Mouse (Mus musculus) embryonic facial prominence, embryonic 13.5 days (tissue): Measurements from ENCODE around the gene Itpripl2. TPM values are rescaled to one million over a fixed set of nuclear protein-coding genes. Genes with fewer than 3 reads are reported as not detected.

Experiments
- ATAC-seq: fragments of 200-750 bp; cut with Nextera tagmentation; 2 replicates; pipeline ENCODE4 v1.8.0; 2017; ENCODE audit warnings: low read depth; ENCODE audit not compliant: insufficient number of reproducible peaks, insufficient read depth, low FRiP score, low TSS enrichment
- H3K27ac ChIP-seq: fragments of 300-500 bp; sonication (generic); 2 replicates; pipeline ENCODE4 v1.5.1; 2015; ENCODE audit warnings: moderate library complexity, mild to moderate bottlenecking, inconsistent platforms
- H3K27me3 ChIP-seq: fragments of 300-500 bp; sonication (generic); 2 replicates; pipeline ENCODE4 v1.6.1; 2015; ENCODE audit warnings: mild to moderate bottlenecking, inconsistent platforms
- H3K36me3 ChIP-seq: fragments of 300-500 bp; sonication (generic); 2 replicates; pipeline ENCODE4 v1.6.1; 2015; ENCODE audit warnings: mild to moderate bottlenecking, inconsistent platforms
- H3K4me1 ChIP-seq: fragments of 300-500 bp; sonication (generic); 2 replicates; pipeline ENCODE4 v1.6.1; 2015; ENCODE audit warnings: inconsistent platforms
- H3K4me2 ChIP-seq: fragments of 300-500 bp; sonication (generic); 2 replicates; pipeline ENCODE4 v1.6.1; 2015; ENCODE audit warnings: moderate library complexity, mild to moderate bottlenecking, inconsistent platforms
- H3K4me3 ChIP-seq: fragments of 300-500 bp; sonication (generic); 2 replicates; pipeline ENCODE4 v1.5.1; 2015; ENCODE audit warnings: mild to moderate bottlenecking, inconsistent platforms
- H3K9ac ChIP-seq: fragments of 300-500 bp; sonication (generic); 2 replicates; pipeline ENCODE4 v1.6.1; 2015; ENCODE audit warnings: mild to moderate bottlenecking, inconsistent platforms
- H3K9me3 ChIP-seq: fragments of 300-500 bp; sonication (generic); 2 replicates; pipeline ENCODE4 v1.6.1; 2016; ENCODE audit warnings: inconsistent platforms
- WGBS: fragments of 180-500 bp; shearing (Covaris S2); methylation state at CpG from one replicate; pipeline ENCODE4 v1.1.7; 2015; ENCODE audit warnings: mixed read lengths; 5-methylcytosine and 5-hydroxymethylcytosine counted together
- polyA plus RNA-seq: library from polyadenylated mRNA; unstranded; fragments of >200 nt; fragmentation: Nextera tagmentation; extraction: Ambion mirVana; gene quantifications from 2 replicates; pipeline ENCODE4 v1.2.1, GENCODE M21; 2015

Gene Itpripl2
- polyA plus RNA-seq, 1 experiment from 2014 or later: 5.9 TPM

GRCm38 (mm10) chr7:118461400-118462136 lies 30.2 kb downstream of the Itpripl2 start:
- Histone ChIP-seq H3K4me1 (peaks cover 5% of the 10 kb centered on the region; the same call in 1 of the 2 replicates), H3K4me2 (no peak overlapping the region), H3K9ac (no peak overlapping the region), H3K4me3 (no peak overlapping the region), H3K27ac (no peak overlapping the region), H3K9me3 (no peaks in the 10 kb centered on the region), H3K36me3 (no peaks in the 10 kb centered on the region), H3K27me3 (no peaks in the 10 kb centered on the region)
- 56% methylated on average over 16 of the region's 16 CpGs for WGBS
- ATAC-seq: no peak

- peaks cover 8% of the 10 kb centered on the region for H3K27me3 ChIP-seq
- no peak overlapping the region for H3K27ac ChIP-seq
- H3K4me1 ChIP-seq: peaks cover under 1% of the 10 kb centered on the region; the same call in 1 of the 2 replicates
- H3K9me3 ChIP-seq: no peaks in the 10 kb centered on the region
- H3K4me3 ChIP-seq: no peak overlapping the region
- H3K9ac ChIP-seq: no peak overlapping the region
- no peaks in the 10 kb centered on the region for H3K36me3 ChIP-seq
- WGBS: 49% methylated on average over 4 of the region's 4 CpGs
- H3K4me2 ChIP-seq: no peak overlapping the region
- no peak for ATAC-seq
Measured at GRCm38 (mm10) chr7:118453722-118454121, 38.1 kb downstream of the Itpripl2 start.

- no peak overlapping the region for H3K4me3 ChIP-seq
- H3K27me3 ChIP-seq: peaks cover 16% of the 10 kb centered on the region
- no peak overlapping the region for H3K9ac ChIP-seq
- H3K4me2 ChIP-seq: no peak overlapping the region
- H3K9me3 ChIP-seq: no peaks in the 10 kb centered on the region
- 39% methylated on average over 2 of the region's 2 CpGs for WGBS
- no peak overlapping the region for H3K27ac ChIP-seq
- no peak for ATAC-seq
- peaks cover 6% of the 10 kb centered on the region for H3K4me1 ChIP-seq
- no peaks in the 10 kb centered on the region for H3K36me3 ChIP-seq
Measured at GRCm38 (mm10) chr7:118452940-118453339, 38.8 kb downstream of the Itpripl2 start.

- Histone ChIP-seq H3K9ac (peak within 1 kb of the TSS; percentile 74), H3K4me2 (peak within 1 kb of the TSS; percentile 98), H3K27ac (no peak within 1 kb of the TSS), H3K9me3 (no peaks in the 10 kb centered on the region), H3K4me3 (peak within 1 kb of the TSS; percentile 65), H3K36me3 (no peaks in the 10 kb centered on the region), H3K4me1 (peaks cover 21% of the 10 kb centered on the region), H3K27me3 (peaks cover 38% of the 10 kb centered on the region)
- peak; percentile 43; the same call in 1 of the 2 replicates for ATAC-seq
- under 1% methylated on average over 57 of the region's 58 CpGs for WGBS
Measured at GRCm38 (mm10) chr7:118448134-118448967, 43.4 kb downstream of the Itpripl2 start, which contains the start of gene Syt17. Gene Syt17, minus strand, starts transcription at chr7:118448222.

- WGBS: under 1% methylated on average over 65 of the region's 65 CpGs
- peak overlapping the region; percentile 74 for H3K9ac ChIP-seq
- H3K4me1 ChIP-seq: peaks cover 26% of the 10 kb centered on the region
- H3K4me3 ChIP-seq: peak overlapping the region; percentile 65
- peak; percentile 44; the same call in 1 of the 2 replicates for ATAC-seq
- H3K27ac ChIP-seq: no peak overlapping the region
- H3K9me3 ChIP-seq: no peaks in the 10 kb centered on the region
- peaks cover 38% of the 10 kb centered on the region for H3K27me3 ChIP-seq
- H3K36me3 ChIP-seq: no peaks in the 10 kb centered on the region
- H3K4me2 ChIP-seq: peak overlapping the region; percentile 98
Measured at GRCm38 (mm10) chr7:118447291-118448133, 44.3 kb downstream of the Itpripl2 start.

GRCm38 (mm10) chr7:118443895-118444485 lies 47.8 kb downstream of the Itpripl2 start:
- ATAC-seq: no peak
- peaks cover 27% of the 10 kb centered on the region for H3K4me1 ChIP-seq
- H3K4me2 ChIP-seq: no peak overlapping the region
- no peaks in the 10 kb centered on the region for H3K9me3 ChIP-seq
- no peak overlapping the region for H3K4me3 ChIP-seq
- H3K27ac ChIP-seq: no peak overlapping the region
- 38% methylated on average over 7 of the region's 7 CpGs for WGBS
- peaks cover 35% of the 10 kb centered on the region for H3K27me3 ChIP-seq
- H3K9ac ChIP-seq: no peak overlapping the region
- H3K36me3 ChIP-seq: no peaks in the 10 kb centered on the region

- peaks cover 23% of the 10 kb centered on the region for H3K4me1 ChIP-seq
- H3K27me3 ChIP-seq: peaks cover 30% of the 10 kb centered on the region
- no peaks in the 10 kb centered on the region for H3K36me3 ChIP-seq
- 2% methylated on average over 9 of the region's 9 CpGs for WGBS
- no peak overlapping the region for H3K9ac ChIP-seq
- ATAC-seq: no peak
- H3K27ac ChIP-seq: no peak overlapping the region
- peak overlapping the region; percentile 20 for H3K4me3 ChIP-seq
- H3K9me3 ChIP-seq: no peaks in the 10 kb centered on the region
- H3K4me2 ChIP-seq: peak overlapping the region; percentile 45
Measured at GRCm38 (mm10) chr7:118443371-118443770, 48.4 kb downstream of the Itpripl2 start.

GRCm38 (mm10) chr7:118441535-118441934 lies 50.2 kb downstream of the Itpripl2 start:
- ATAC-seq: no peak
- Histone ChIP-seq H3K9me3 (no peaks in the 10 kb centered on the region), H3K27me3 (peaks cover 12% of the 10 kb centered on the region), H3K27ac (no peak overlapping the region), H3K4me2 (no peak overlapping the region), H3K4me3 (no peak overlapping the region), H3K9ac (no peak overlapping the region), H3K4me1 (peaks cover 10% of the 10 kb centered on the region; the same call in 1 of the 2 replicates), H3K36me3 (no peaks in the 10 kb centered on the region)
- WGBS: 60% methylated on average over 6 of the region's 6 CpGs

- Histone ChIP-seq H3K4me3 (no peak overlapping the region), H3K4me2 (no peak overlapping the region), H3K9me3 (no peaks in the 10 kb centered on the region), H3K4me1 (no peaks in the 10 kb centered on the region; the same call in 1 of the 2 replicates), H3K9ac (no peak overlapping the region), H3K36me3 (no peaks in the 10 kb centered on the region), H3K27ac (no peak overlapping the region), H3K27me3 (no peaks in the 10 kb centered on the region)
- 57% methylated on average over 7 of the region's 7 CpGs for WGBS
- no peak for ATAC-seq
Measured at GRCm38 (mm10) chr7:118437101-118437802, 54.5 kb downstream of the Itpripl2 start.
